Mouse (Mus musculus) G1E (cell line): Measurements from ENCODE around the gene Pvr.

Experiments
- CTCF ChIP-seq: IDR thresholded peaks from 2 replicates; pipeline ENCODE4 v1.5.1; 2012; ENCODE audit warnings: low read depth, low read length, inconsistent platforms, mixed read lengths
- GATA1 ChIP-seq: IDR thresholded peaks from 2 replicates; pipeline ENCODE4 v1.6.1; 2012; ENCODE audit warnings: borderline replicate concordance, low read length, inconsistent platforms, mixed read lengths

DNA sequence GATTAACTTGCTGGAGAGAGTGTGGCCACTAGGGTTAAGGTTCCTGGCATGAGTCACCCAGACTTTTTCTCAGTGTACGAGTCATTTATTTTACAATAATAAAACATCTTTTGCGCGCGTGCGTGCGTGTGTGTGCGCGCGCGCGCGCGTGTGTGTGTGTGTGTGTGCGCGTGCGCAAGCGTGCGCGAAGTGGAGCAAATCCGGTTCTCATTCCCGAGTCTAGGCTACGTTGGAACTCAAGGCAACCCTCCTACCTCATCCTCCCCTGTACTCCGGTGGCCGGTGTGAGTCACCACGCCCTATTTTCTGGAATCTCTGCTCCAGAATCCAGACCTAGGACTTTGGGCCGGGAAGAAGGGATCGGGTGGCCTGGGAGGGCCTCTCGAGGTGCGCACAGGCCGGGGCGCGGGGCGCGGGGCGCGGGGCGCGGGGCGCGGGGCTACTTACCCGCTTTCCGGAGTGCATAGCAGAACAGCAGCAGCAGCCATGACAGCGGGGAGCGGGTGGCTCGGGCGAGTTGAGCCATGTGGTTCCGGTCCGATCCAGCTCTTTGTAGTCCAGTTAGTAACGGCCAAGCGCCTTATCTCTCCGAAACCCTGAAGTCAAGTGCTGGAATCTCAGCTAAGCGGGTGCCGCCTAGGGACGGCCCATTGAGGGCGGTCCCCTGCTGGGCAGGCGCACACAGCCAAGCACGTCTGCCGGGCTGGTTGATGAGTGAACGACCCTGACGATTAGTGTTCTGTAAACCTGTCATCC is at the start of gene Pvr:
- TF ChIP-seq CTCF (no peak), GATA1 (no peak)
